8 mouse cellular contexts compared by ENCODE assay signal in the genomic region with DNA sequence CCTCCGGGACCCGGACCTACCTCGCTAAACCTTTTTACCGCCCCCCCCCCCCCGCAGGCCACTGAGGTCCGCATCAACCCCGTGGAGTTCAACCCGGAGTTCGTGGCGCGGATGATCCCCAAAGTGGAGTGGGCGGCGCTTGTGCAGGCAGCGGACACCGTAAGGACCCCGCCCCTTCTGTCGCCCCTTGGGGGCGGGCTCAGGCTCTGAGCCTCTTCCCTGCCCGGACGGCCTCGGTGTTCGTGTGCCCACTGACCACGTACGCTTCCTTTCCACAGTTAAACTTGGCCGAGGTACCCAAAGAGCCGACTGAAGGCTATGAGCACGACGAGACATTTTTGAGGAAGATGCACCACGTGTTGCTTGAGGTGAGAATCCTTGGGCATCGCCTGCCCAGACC. TPM values are rescaled to one million over a fixed set of nuclear protein-coding genes. Genes with fewer than 3 reads are reported as not detected.
DNase-seq lines count a peak whose midpoint lies in the region; ATAC-seq lines count a peak whose summit lies in the region.
"Not testable (repeated sequence)": the region's sequence is repeated elsewhere in the genome, so short reads cannot be mapped to it uniquely, and the experiment has no call there.

No protein-coding gene starts in this region.

- H3K27ac ChIP-seq in forebrain, embryonic 15.5 days (replicated peaks): peak overlapping the region; percentile 97
- H3K27ac ChIP-seq in hindbrain, embryonic 13.5 days: peak overlapping the region; percentile 97
- H3K27ac ChIP-seq in neural tube, embryonic 13.5 days (replicated peaks): peak overlapping the region; percentile 98

- peak overlapping the region; percentile 69 for H3K9ac ChIP-seq in forebrain, embryonic 15.5 days (replicated peaks)
- H3K9ac ChIP-seq in hindbrain, embryonic 13.5 days: peak overlapping the region; percentile 87
- H3K9ac ChIP-seq in neural tube, embryonic 13.5 days: peak overlapping the region; percentile 86

- peak; percentile 72 for DNase-seq in Muller cell, postnatal 12 days (ENCODE audit: inconsistent ontology term)
- DNase-seq in cerebellum, postnatal 10 days: peak; percentile 63 to 69
- peak; percentile 72 for DNase-seq in layer of hippocampus, adult 9-11 months
- DNase-seq in lung, postnatal 10 days: peak; percentile 71
- peak; percentile 43 for DNase-seq in thymus, postnatal 0 days (ENCODE audit: low spot score)

- H3K4me1 ChIP-seq in forebrain, embryonic 15.5 days: peaks cover 26% of the 10 kb centered on the region
- peaks cover 40% of the 10 kb centered on the region for H3K4me1 ChIP-seq in hindbrain, embryonic 13.5 days (replicated peaks)
- H3K4me1 ChIP-seq in neural tube, embryonic 13.5 days (replicated peaks): peaks cover 37% of the 10 kb centered on the region

- H3K4me3 ChIP-seq in forebrain, embryonic 15.5 days: peak overlapping the region; percentile 60
- H3K4me3 ChIP-seq in hindbrain, embryonic 13.5 days: peak overlapping the region; percentile 65
- peak overlapping the region; percentile 68 for H3K4me3 ChIP-seq in neural tube, embryonic 13.5 days

- WGBS in forebrain, embryonic 15.5 days: under 1% methylated on average over 30 of the region's 30 CpGs
- WGBS in hindbrain, embryonic 13.5 days: under 1% methylated on average over 30 of the region's 30 CpGs
- WGBS in neural tube, embryonic 13.5 days: under 1% methylated on average over 28 of the region's 30 CpGs

- H3K27me3 ChIP-seq in forebrain, embryonic 15.5 days; hindbrain, embryonic 13.5 days; neural tube, embryonic 13.5 days: not testable (repeated sequence)

- 0 out of 2 replicates have a peak, but pooled peaks have one; percentile 4 for ATAC-seq in forebrain, embryonic 15.5 days (replicated peaks)
- not testable (repeated sequence) for ATAC-seq in hindbrain, embryonic 13.5 days (ENCODE audit: low FRiP score)
- ATAC-seq in neural tube, embryonic 13.5 days (ENCODE audit: low read depth): peak; percentile 21

- peaks cover 35% of the 10 kb centered on the region for H3K36me3 ChIP-seq in forebrain, embryonic 15.5 days
- peaks cover 56% of the 10 kb centered on the region for H3K36me3 ChIP-seq in hindbrain, embryonic 13.5 days
- peaks cover 54% of the 10 kb centered on the region for H3K36me3 ChIP-seq in neural tube, embryonic 13.5 days

- H3K9me3 ChIP-seq in forebrain, embryonic 15.5 days; hindbrain, embryonic 13.5 days; neural tube, embryonic 13.5 days: not testable (repeated sequence)

- peak overlapping the region; percentile 73 for H3K4me2 ChIP-seq in forebrain, embryonic 15.5 days (replicated peaks)
- H3K4me2 ChIP-seq in hindbrain, embryonic 13.5 days: peak overlapping the region; percentile 66
- H3K4me2 ChIP-seq in neural tube, embryonic 13.5 days: peak overlapping the region; percentile 90

RNA-seq across cellular contexts. Expression of gene Prdx5, which starts 0.4 kb away (rescaled TPM):
- 231 and 241 TPM in 2 replicates for polyA plus RNA-seq in forebrain, embryonic 15.5 days (2015; fragmentation: Nextera tagmentation; extraction: Ambion mirVana)
- 274 and 284 TPM in 2 replicates for polyA plus RNA-seq in hindbrain, embryonic 13.5 days (2015; fragmentation: Nextera tagmentation; extraction: Ambion mirVana)
- 294 and 302 TPM in 2 replicates for polyA plus RNA-seq in neural tube, embryonic 13.5 days (2015; fragmentation: Nextera tagmentation; extraction: Ambion mirVana)
- 276 and 282 TPM in 2 replicates for polyA plus RNA-seq in thymus, postnatal 0 days (2015; fragmentation: Nextera tagmentation; extraction: Ambion mirVana)

RNA-seq across cellular contexts. Expression of gene Trmt112, which starts 0.8 kb away (rescaled TPM):
- 116 and 125 TPM in 2 replicates for polyA plus RNA-seq in forebrain, embryonic 15.5 days (2015; fragmentation: Nextera tagmentation; extraction: Ambion mirVana)
- 115 and 121 TPM in 2 replicates for polyA plus RNA-seq in hindbrain, embryonic 13.5 days (2015; fragmentation: Nextera tagmentation; extraction: Ambion mirVana)
- polyA plus RNA-seq in neural tube, embryonic 13.5 days (2015; fragmentation: Nextera tagmentation; extraction: Ambion mirVana): 117 and 159 TPM in 2 replicates
- polyA plus RNA-seq in thymus, postnatal 0 days (2015; fragmentation: Nextera tagmentation; extraction: Ambion mirVana): 234 and 240 TPM in 2 replicates

RNA-seq across cellular contexts. Expression of gene Esrra, which starts 11.3 kb away (rescaled TPM):
- polyA plus RNA-seq in forebrain, embryonic 15.5 days (2015; fragmentation: Nextera tagmentation; extraction: Ambion mirVana): 20.3 and 21.2 TPM in 2 replicates
- polyA plus RNA-seq in hindbrain, embryonic 13.5 days (2015; fragmentation: Nextera tagmentation; extraction: Ambion mirVana): 15.8 and 16.6 TPM in 2 replicates
- 15.5 and 16.9 TPM in 2 replicates for polyA plus RNA-seq in neural tube, embryonic 13.5 days (2015; fragmentation: Nextera tagmentation; extraction: Ambion mirVana)
- polyA plus RNA-seq in thymus, postnatal 0 days (2015; fragmentation: Nextera tagmentation; extraction: Ambion mirVana): 11.4 and 13.7 TPM in 2 replicates

RNA-seq across cellular contexts. Expression of gene Catsperz, which starts 14.9 kb away (rescaled TPM):
- polyA plus RNA-seq in forebrain, embryonic 15.5 days (2015; fragmentation: Nextera tagmentation; extraction: Ambion mirVana): 0.85 and 0.96 TPM in 2 replicates
- 0.86 and 1.00 TPM in 2 replicates for polyA plus RNA-seq in hindbrain, embryonic 13.5 days (2015; fragmentation: Nextera tagmentation; extraction: Ambion mirVana)
- polyA plus RNA-seq in neural tube, embryonic 13.5 days (2015; fragmentation: Nextera tagmentation; extraction: Ambion mirVana): 3.0 and 7.9 TPM in 2 replicates
- 7.4 and 8.0 TPM in 2 replicates for polyA plus RNA-seq in thymus, postnatal 0 days (2015; fragmentation: Nextera tagmentation; extraction: Ambion mirVana)

RNA-seq across cellular contexts. Expression of gene Kcnk4, which starts 24.0 kb away (rescaled TPM):
- 1.4 and 1.8 TPM in 2 replicates for polyA plus RNA-seq in forebrain, embryonic 15.5 days (2015; fragmentation: Nextera tagmentation; extraction: Ambion mirVana)
- 1.7 and 2.2 TPM in 2 replicates for polyA plus RNA-seq in hindbrain, embryonic 13.5 days (2015; fragmentation: Nextera tagmentation; extraction: Ambion mirVana)
- polyA plus RNA-seq in neural tube, embryonic 13.5 days (2015; fragmentation: Nextera tagmentation; extraction: Ambion mirVana): 3.4 and 5.2 TPM in 2 replicates
- polyA plus RNA-seq in thymus, postnatal 0 days (2015; fragmentation: Nextera tagmentation; extraction: Ambion mirVana): 3.6 and 5.0 TPM in 2 replicates
